Mouse (Mus musculus) kidney, postnatal 0 days (tissue): ENCODE measurements around the gene Slc28a1. TPM values are rescaled to one million over a fixed set of nuclear protein-coding genes. Genes with fewer than 3 reads are reported as not detected.

Experiments
- ATAC-seq: fragments of 200-750 bp; cut with Nextera tagmentation; replicated peaks from 2 replicates; pipeline ENCODE4 v1.8.0; 2017; ENCODE audit warnings: low read depth, moderate number of reproducible peaks, moderate TSS enrichment, moderate library complexity; ENCODE audit not compliant: low FRiP score
- DNase-seq: peaks from one replicate; pipeline ENCODE4 v3.0.0-alpha.2; 2016; ENCODE audit warnings: low spot score
- H3K27ac ChIP-seq: fragments of 300-500 bp; sonication (generic); 2 replicates; pipeline ENCODE4 v1.5.1; 2014; ENCODE audit warnings: mild to moderate bottlenecking
- H3K27me3 ChIP-seq: fragments of 300-500 bp; sonication (generic); 2 replicates; pipeline ENCODE4 v1.6.1; 2014; ENCODE audit warnings: low read length, mixed read lengths; ENCODE audit not compliant: insufficient read depth
- H3K36me3 ChIP-seq: fragments of 300-500 bp; sonication (generic); 2 replicates; pipeline ENCODE4 v1.6.1; 2014; ENCODE audit warnings: low read length, mixed read lengths; ENCODE audit not compliant: insufficient read depth
- H3K4me1 ChIP-seq: fragments of 300-500 bp; sonication (generic); replicated peaks from 2 replicates; pipeline ENCODE4 v1.6.1; 2014; ENCODE audit warnings: antibody characterized with exemption, low read length, mixed read lengths; ENCODE audit not compliant: insufficient read depth
- H3K4me2 ChIP-seq: fragments of 300-500 bp; sonication (generic); 2 replicates; pipeline ENCODE4 v1.6.1; 2014; ENCODE audit warnings: mild to moderate bottlenecking, low read length, moderate library complexity, mixed read lengths
- H3K4me3 ChIP-seq: fragments of 300-500 bp; sonication (generic); replicated peaks from 2 replicates; pipeline ENCODE4 v1.5.1; 2014; ENCODE audit warnings: low read depth, low read length
- H3K9ac ChIP-seq: fragments of 300-500 bp; sonication (generic); 2 replicates; pipeline ENCODE4 v1.6.1; 2014; ENCODE audit warnings: low read depth, low read length
- H3K9me3 ChIP-seq: fragments of 300-500 bp; sonication (generic); replicated peaks from 2 replicates; pipeline ENCODE4 v1.6.1; 2016; ENCODE audit warnings: low read length, inconsistent platforms, mixed read lengths
- CTCF ChIP-seq: IDR thresholded peaks from 2 replicates; pipeline ENCODE4 v1.5.1; 2016; ENCODE audit warnings: antibody characterized with exemption, low read depth, mild to moderate bottlenecking, moderate library complexity
- WGBS: fragments of 180-500 bp; shearing (Covaris S2); extraction: QIAGEN DNeasy Blood & Tissue Kit; methylation state at CpG from one replicate; pipeline ENCODE4 v1.1.7; 2014; 5-methylcytosine and 5-hydroxymethylcytosine counted together
- polyA plus RNA-seq: library from polyadenylated mRNA; unstranded; fragments of >200 nt; fragmentation: Nextera tagmentation; extraction: Ambion mirVana; gene quantifications from 2 replicates; pipeline ENCODE4 v1.2.1, GENCODE M21; 2015

Slc28a1 gene
- polyA plus RNA-seq, 1 experiment from 2014 or later = 1.3 TPM

DNA sequence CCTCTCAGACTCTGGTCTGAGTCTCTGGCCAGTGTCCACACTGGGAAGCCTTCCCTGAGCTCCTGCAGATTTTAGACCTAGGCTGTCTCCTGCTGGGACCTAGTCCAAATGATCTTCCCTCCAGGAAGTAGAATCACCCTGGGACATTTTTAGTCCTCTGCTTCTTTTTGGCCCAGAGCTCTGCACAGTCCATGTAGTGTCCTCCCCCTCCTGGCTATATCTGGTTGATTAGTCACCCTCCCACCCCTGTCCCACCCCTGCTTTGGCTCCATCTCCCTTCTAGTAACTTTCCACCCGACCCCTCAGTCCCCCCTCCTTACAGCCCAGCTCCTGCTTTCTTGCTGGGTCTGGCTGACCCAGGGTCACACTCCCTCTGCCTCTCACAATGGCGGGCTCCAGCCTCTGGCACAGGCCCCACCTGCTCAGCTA, 18.3 kb downstream of the Slc28a1 start:
- peak; percentile 69; the same call in 1 of the 2 replicates for ATAC-seq
- no peak; the same call in 1 of the 2 replicates for TF ChIP-seq CTCF
- DNase-seq = peak; percentile 86
- H3K4me3 ChIP-seq = no peak overlapping the region
- no peaks in the 10 kb centered on the region for H3K27me3 ChIP-seq
- no peak overlapping the region for H3K9ac ChIP-seq
- H3K36me3 ChIP-seq = no peaks in the 10 kb centered on the region
- 19% methylated on average over 2 of the region's 2 CpGs for WGBS
- peaks cover 26% of the 10 kb centered on the region for H3K4me1 ChIP-seq
- H3K9me3 ChIP-seq = no peaks in the 10 kb centered on the region; the same call in 1 of the 2 replicates
- H3K4me2 ChIP-seq = no peak overlapping the region
- peak overlapping the region; percentile 31; the same call in 1 of the 2 replicates for H3K27ac ChIP-seq

DNA sequence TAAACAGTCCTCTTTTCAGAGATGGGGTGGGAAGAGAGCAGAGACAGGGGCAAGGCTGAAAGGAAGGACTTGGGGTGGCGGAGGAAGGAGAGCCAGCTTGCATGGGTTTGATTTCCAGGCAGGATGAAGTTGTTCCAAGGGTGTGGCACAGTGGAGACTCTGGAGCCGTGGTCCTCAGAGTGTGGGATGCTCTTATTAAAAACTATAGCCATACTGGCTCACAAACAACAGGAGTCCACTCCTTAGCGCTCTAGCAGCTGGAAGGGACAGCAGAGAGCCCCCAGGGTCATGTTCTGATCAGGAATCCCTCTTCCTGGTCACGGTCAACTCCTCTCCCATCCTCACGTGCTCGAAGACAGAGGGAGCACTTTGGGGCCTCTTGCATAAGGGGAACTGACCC, 18.8 kb downstream of the Slc28a1 start:
- Histone ChIP-seq H3K4me3 (no peak overlapping the region), H3K27me3 (no peaks in the 10 kb centered on the region), H3K36me3 (no peaks in the 10 kb centered on the region), H3K9ac (no peak overlapping the region), H3K4me1 (peaks cover 26% of the 10 kb centered on the region), H3K27ac (peak overlapping the region; percentile 31; the same call in 1 of the 2 replicates), H3K4me2 (no peak overlapping the region), H3K9me3 (no peaks in the 10 kb centered on the region)
- 53% methylated on average over 6 of the region's 6 CpGs for WGBS
- no peak for DNase-seq
- no peak for ATAC-seq
- no peak for TF ChIP-seq CTCF

DNA sequence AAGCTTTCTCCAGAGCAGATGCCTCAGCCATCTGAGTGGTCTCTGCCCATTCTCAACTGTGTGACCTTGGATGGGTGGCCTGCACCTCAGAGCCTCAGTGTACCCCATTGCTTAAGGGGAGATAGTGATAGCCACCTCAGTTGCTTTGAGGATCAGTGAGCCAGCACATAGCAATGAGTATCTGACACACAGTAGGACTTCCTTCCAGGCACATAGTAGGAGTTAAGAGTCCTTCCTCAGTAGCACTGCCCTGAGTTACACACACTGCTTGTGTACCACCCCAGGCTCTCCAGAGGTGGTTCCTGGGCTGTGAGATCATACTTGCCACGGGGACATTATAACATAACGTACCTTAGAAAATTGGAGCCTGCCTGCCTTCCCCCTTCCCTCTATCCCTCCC, 19.3 kb downstream of the Slc28a1 start:
- no peak for TF ChIP-seq CTCF
- no peak overlapping the region for H3K27ac ChIP-seq
- no peak overlapping the region for H3K4me3 ChIP-seq
- no peaks in the 10 kb centered on the region for H3K27me3 ChIP-seq
- WGBS = 82% methylated on average over 2 of the region's 2 CpGs
- no peak overlapping the region for H3K9ac ChIP-seq
- ATAC-seq = no peak
- H3K4me2 ChIP-seq = no peak overlapping the region
- no peaks in the 10 kb centered on the region for H3K9me3 ChIP-seq
- DNase-seq = no peak
- no peaks in the 10 kb centered on the region for H3K36me3 ChIP-seq
- H3K4me1 ChIP-seq = peaks cover 26% of the 10 kb centered on the region

DNA sequence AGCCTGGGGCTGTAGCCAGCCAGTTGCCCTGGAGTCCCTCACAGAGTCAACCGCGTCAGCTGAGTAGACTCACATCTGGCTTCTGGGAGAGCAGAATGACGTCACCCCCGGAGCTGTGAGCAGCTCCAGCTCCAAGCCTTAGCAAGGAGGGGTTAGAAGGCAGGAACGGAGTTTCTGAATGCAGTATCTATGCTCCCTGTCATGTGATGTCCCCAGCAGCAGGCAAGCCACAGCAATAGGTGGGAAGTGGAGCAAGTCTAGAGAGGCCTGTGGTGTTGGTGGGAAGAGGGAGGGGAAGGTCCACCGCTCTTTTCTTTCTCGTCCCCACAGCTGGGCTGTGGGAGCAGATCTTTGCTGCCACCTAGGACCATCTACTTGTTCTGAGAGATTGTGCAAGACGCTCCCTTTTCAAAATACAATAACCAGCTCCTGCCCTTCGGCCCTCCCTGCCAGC, 20.0 kb downstream of the Slc28a1 start:
- Histone ChIP-seq H3K4me3 (no peak overlapping the region), H3K9me3 (no peaks in the 10 kb centered on the region), H3K27ac (peak overlapping the region; percentile 47), H3K9ac (0 out of 2 replicates have a peak overlapping the region, but pooled peaks have one; percentile 10), H3K27me3 (no peaks in the 10 kb centered on the region), H3K36me3 (no peaks in the 10 kb centered on the region), H3K4me2 (peak overlapping the region; percentile 49), H3K4me1 (peaks cover 26% of the 10 kb centered on the region)
- 13% methylated on average over 9 of the region's 9 CpGs for WGBS
- TF ChIP-seq CTCF = peak; percentile 57
- DNase-seq (peak; percentile 87), ATAC-seq (peak; percentile 67)

DNA sequence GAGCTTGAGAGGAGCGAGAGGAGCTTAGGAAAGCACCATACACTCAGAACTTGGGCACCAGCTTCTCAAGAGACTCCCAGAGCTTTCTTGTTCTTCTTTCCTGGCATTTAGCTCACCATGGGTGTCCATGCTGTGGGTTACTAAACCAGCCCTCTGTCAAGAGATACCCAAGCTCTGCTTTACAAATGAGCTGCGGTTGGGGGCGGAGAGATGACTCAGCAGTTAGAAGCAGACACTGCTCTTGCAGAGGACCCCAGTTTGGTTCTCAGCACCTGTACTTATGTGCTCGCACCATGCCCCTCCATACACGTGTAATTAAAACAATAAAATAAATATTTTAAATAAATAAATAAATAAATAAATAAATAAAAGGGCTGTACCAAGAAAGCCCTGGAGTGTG, 22.7 kb downstream of the Slc28a1 start:
- H3K36me3 ChIP-seq = no peaks in the 10 kb centered on the region
- no peak overlapping the region for H3K9ac ChIP-seq
- ATAC-seq (no peak), DNase-seq (no peak)
- H3K4me2 ChIP-seq = no peak overlapping the region
- no peaks in the 10 kb centered on the region for H3K9me3 ChIP-seq
- peaks cover 19% of the 10 kb centered on the region for H3K4me1 ChIP-seq
- 88% methylated on average over 5 of the region's 5 CpGs for WGBS
- H3K27me3 ChIP-seq = no peaks in the 10 kb centered on the region
- no peak overlapping the region for H3K27ac ChIP-seq
- H3K4me3 ChIP-seq = no peak overlapping the region
- TF ChIP-seq CTCF = no peak

DNA sequence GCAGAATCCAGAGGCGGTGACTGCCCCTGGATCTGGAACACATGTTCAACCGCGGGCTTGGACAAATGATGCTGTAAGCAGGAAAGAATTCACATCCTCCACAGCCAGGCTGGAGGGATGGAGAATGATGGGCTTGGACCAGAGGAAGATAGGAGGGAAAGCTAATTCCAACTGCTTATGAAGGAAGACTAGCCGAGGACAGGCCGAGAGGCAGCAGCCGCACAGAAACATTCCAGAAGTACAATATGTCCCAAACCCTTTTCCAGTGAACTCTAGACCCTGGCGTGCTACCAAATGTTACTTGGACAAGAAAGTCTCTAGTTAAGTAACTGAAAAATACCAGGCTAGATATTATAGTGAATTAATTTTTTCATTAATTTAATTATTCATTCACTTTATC, 24.5 kb downstream of the Slc28a1 start:
- Histone ChIP-seq H3K4me3 (no peak overlapping the region), H3K27me3 (no peaks in the 10 kb centered on the region), H3K4me2 (no peak overlapping the region), H3K4me1 (peaks cover 13% of the 10 kb centered on the region), H3K27ac (no peak overlapping the region), H3K9me3 (no peaks in the 10 kb centered on the region), H3K9ac (no peak overlapping the region), H3K36me3 (no peaks in the 10 kb centered on the region)
- no peak for TF ChIP-seq CTCF
- DNase-seq (peak; percentile 61), ATAC-seq (no peak)
- WGBS = 67% methylated on average over 7 of the region's 7 CpGs
